Mouse (Mus musculus) Patski (cell line): ENCODE data around the gene Slc25a13. TPM values are rescaled to one million over a fixed set of nuclear protein-coding genes. Genes with fewer than 3 reads are reported as not detected.

Experiments used
- ATAC-seq: fragments of 100-300 bp; one replicate; pipeline ENCODE4 v1.8.0; 2021
- CTCF ChIA-PET: fragments of 350-600 bp; sonication (Branson Sonifier 250); formaldehyde crosslinking; loops from one replicate; lab custom pipeline; 2022; ENCODE audit warnings: inconsistent platforms; lab: Charles Lee
- POLR2A ChIA-PET: fragments of 350-600 bp; sonication (Branson Sonifier 250); formaldehyde crosslinking; loops from one replicate; lab custom pipeline; 2022; ENCODE audit warnings: antibody characterized with exemption, inconsistent platforms; lab: Charles Lee
- DNase-seq: peaks from one replicate; pipeline ENCODE4 v3.0.0-alpha.2; 2011; ENCODE audit warnings: low read depth, low spot score
- H3K27me3 ChIP-seq: fragments of 371-371 bp; one replicate; pipeline ENCODE4 v1.5.1; 2021
- CTCF ChIP-seq: fragments of 100-300 bp; IDR thresholded peaks from one replicate; pipeline ENCODE4 v1.5.1; 2021
- in situ Hi-C: fragments of 300-500 bp; cut with MboI; formaldehyde crosslinking; loops from 3 replicates; pipeline ENCODE4 v1.11.1; 2018; ENCODE audit warnings: low pct_unique_long_range_greater_than_20kb, mixed read lengths
- polyA plus RNA-seq: library from polyadenylated mRNA; unstranded; gene quantifications from one replicate; pipeline ENCODE4 v1.2.3, GENCODE M21; 2021

Gene Slc25a13
- polyA plus RNA-seq, 1 experiment from 2014 or later = 76.1 TPM

GRCm38 (mm10) chr6:6067201-6067600 is 149.8 kb downstream of the Slc25a13 start:
- POLR2A ChIA-PET = no interaction called here
- CTCF ChIA-PET = no interaction called here
- H3K27me3 ChIP-seq = no peaks in the 10 kb centered on the region
- DNase-seq = no peak
- in situ Hi-C loops = no loop called here
- TF ChIP-seq CTCF = no peak
- ATAC-seq = no peak

- ATAC-seq (no peak), DNase-seq (no peak)
- no peaks in the 10 kb centered on the region for H3K27me3 ChIP-seq
- POLR2A ChIA-PET = no interaction called here
- CTCF ChIA-PET = no interaction called here
- TF ChIP-seq CTCF = no peak
- in situ Hi-C loops = no loop called here
Observed at GRCm38 (mm10) chr6:6058548-6058947, 158.4 kb downstream of the Slc25a13 start.

- in situ Hi-C loops = no loop called here
- peak; percentile 58 for DNase-seq
- H3K27me3 ChIP-seq = no peaks in the 10 kb centered on the region
- CTCF ChIA-PET = interaction anchor here (1.9 kb wide), 1 partner anchor 10 kb away, joined by 7 read pairs; no protein-coding TSS in a partner anchor
- ATAC-seq = no peak
- POLR2A ChIA-PET = no interaction called here
- TF ChIP-seq CTCF = no peak
Observed at GRCm38 (mm10) chr6:6053946-6054345, 163.0 kb downstream of the Slc25a13 start.

GRCm38 (mm10) chr6:6052696-6053095 is 164.3 kb downstream of the Slc25a13 start:
- ATAC-seq (no peak), DNase-seq (no peak)
- CTCF ChIA-PET = no interaction called here
- POLR2A ChIA-PET = no interaction called here
- in situ Hi-C loops = no loop called here
- no peak for TF ChIP-seq CTCF
- H3K27me3 ChIP-seq = no peaks in the 10 kb centered on the region

- H3K27me3 ChIP-seq = no peaks in the 10 kb centered on the region
- no peak for TF ChIP-seq CTCF
- ATAC-seq (no peak), DNase-seq (no peak)
- ChIA-PET CTCF (interaction anchor here (0.7 kb wide), 1 partner anchor 20 kb away, joined by 3 read pairs; no protein-coding TSS in a partner anchor), POLR2A (no interaction called here)
- in situ Hi-C loops = no loop called here
Observed at GRCm38 (mm10) chr6:6046729-6047424, 170.1 kb downstream of the Slc25a13 start.

- DNase-seq (no peak), ATAC-seq (no peak)
- H3K27me3 ChIP-seq = no peaks in the 10 kb centered on the region
- CTCF ChIA-PET = interaction anchor here (0.7 kb wide), 1 partner anchor 9 kb away, joined by 3 read pairs; no protein-coding TSS in a partner anchor
- POLR2A ChIA-PET = no interaction called here
- in situ Hi-C loops = no loop called here
- TF ChIP-seq CTCF = no peak
Observed at GRCm38 (mm10) chr6:6038773-6039550, 178.0 kb downstream of the Slc25a13 start.

GRCm38 (mm10) chr6:6027664-6028063 is 189.3 kb downstream of the Slc25a13 start:
- H3K27me3 ChIP-seq = no peaks in the 10 kb centered on the region
- no peak for ATAC-seq
- POLR2A ChIA-PET = no interaction called here
- TF ChIP-seq CTCF = no peak
- CTCF ChIA-PET = interaction anchor here (1.4 kb wide), 1 partner anchor 20 kb away, joined by 3 read pairs; no protein-coding TSS in a partner anchor
- in situ Hi-C loops = no loop called here
- no peak for DNase-seq

- TF ChIP-seq CTCF = no peak
- in situ Hi-C loops = no loop called here
- DNase-seq (no peak), ATAC-seq (no peak)
- ChIA-PET CTCF (no interaction called here), POLR2A (no interaction called here)
- no peaks in the 10 kb centered on the region for H3K27me3 ChIP-seq
Observed at GRCm38 (mm10) chr6:6023976-6024375, 193.0 kb downstream of the Slc25a13 start.

- no peak for DNase-seq
- in situ Hi-C loops = loop anchor here (10.0 kb wide), 1 partner anchor 558 kb away; the partner anchor contains the start of gene Sem1
- CTCF ChIA-PET = interaction anchor here (1.0 kb wide), 1 partner anchor 10 kb away, joined by 3 read pairs; no protein-coding TSS in a partner anchor
- no peak for ATAC-seq
- POLR2A ChIA-PET = interaction anchor here (0.7 kb wide), 1 partner anchor 73 kb away, joined by 3 read pairs; no protein-coding TSS in a partner anchor
- H3K27me3 ChIP-seq = no peaks in the 10 kb centered on the region
- TF ChIP-seq CTCF = no peak
Observed at GRCm38 (mm10) chr6:6016931-6017330, 200.0 kb downstream of the Slc25a13 start.

GRCm38 (mm10) chr6:6015616-6016015 is 201.4 kb downstream of the Slc25a13 start:
- ATAC-seq (no peak), DNase-seq (no peak)
- CTCF ChIA-PET = interaction anchor here (0.9 to 1.3 kb wide), 2 partner anchors 9 to 22 kb away, joined by 3 read pairs; no protein-coding TSS in a partner anchor
- in situ Hi-C loops = loop anchor here (10.0 kb wide), 1 partner anchor 559 kb away; the partner anchor contains the start of gene Sem1
- H3K27me3 ChIP-seq = no peaks in the 10 kb centered on the region
- no peak for TF ChIP-seq CTCF
- POLR2A ChIA-PET = no interaction called here
